Mouse (Mus musculus): Measurements from ENCODE around the gene Upb1.
"Not testable (repeated sequence)": the region's sequence is repeated elsewhere in the genome, so short reads cannot be mapped to it uniquely, and the experiment has no call there.

DNA sequence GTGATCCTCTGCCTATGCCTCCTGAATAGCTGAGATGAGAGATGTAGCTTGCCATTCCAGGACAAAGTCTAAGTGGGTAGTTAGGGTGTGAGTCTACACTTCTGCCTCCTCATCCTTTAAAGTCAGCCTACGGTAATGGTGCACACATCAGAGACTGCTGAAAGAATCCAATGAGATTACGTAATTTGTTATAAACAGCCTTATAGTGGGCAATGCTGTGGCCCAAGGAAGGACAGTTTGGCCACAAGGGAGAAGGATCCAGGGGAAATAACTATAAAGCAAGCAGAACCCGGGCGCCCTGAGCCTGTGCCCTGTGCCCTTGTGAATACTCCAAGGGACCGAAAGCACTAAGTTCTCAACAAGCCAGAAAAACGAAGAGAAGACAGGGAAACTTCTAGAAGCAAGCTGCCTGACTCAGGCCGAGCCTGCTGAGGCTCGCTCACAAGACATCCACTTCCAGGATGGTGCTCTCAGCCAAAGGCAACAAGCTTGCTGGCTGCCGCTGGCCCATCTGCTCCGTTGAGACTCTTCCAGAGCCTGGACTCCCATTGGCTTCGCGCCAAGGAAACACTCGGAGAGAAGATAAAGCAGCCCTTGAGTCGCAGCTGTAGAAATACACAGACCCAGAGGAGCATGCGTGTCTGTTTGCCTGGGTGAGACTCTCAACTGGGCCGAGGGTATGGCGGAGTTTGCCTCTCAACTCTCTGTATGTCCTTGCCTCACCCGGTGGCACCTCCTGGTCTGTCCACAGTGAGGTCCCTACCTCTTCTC is 55.3 kb downstream of the Upb1 start:
- TF ChIP-seq MAX (IDR thresholded peaks at IDR 0.05); CTCF (IDR thresholded peaks at IDR 0.05; ENCODE audit: control insufficient read depth, insufficient read depth, insufficient read length); CEBPB (IDR thresholded peaks at IDR 0.05; ENCODE audit: low read depth); MYOD1 (IDR thresholded peaks at IDR 0.05; ENCODE audit: control insufficient read depth, insufficient read length, low read depth); USF1 (IDR thresholded peaks at IDR 0.05; ENCODE audit: low read depth); FOSL1 (IDR thresholded peaks at IDR 0.05; ENCODE audit: insufficient read depth, low read length, poor library complexity, severe bottlenecking): not testable (repeated sequence)
